Mouse (Mus musculus) activated CD4-positive, CD25-positive, alpha-beta regulatory T cell, adult 4 months (primary cell): Measurements from ENCODE around the gene Traf5. TPM values are rescaled to one million over a fixed set of nuclear protein-coding genes. Genes with fewer than 3 reads are reported as not detected.

Experiments used
- ATAC-seq: one replicate; pipeline ENCODE4 v1.8.0; 2017
- polyA plus RNA-seq, 2 experiments: library from polyadenylated mRNA; unstranded; fragments of 100-300 nt; shearing (Covaris generic); gene quantifications; one replicate each; pipeline ENCODE4 v1.2.1; 2017

Traf5 gene
- polyA plus RNA-seq, 2 experiments from 2014 or later, result 54.1 to 58.9 TPM

DNA sequence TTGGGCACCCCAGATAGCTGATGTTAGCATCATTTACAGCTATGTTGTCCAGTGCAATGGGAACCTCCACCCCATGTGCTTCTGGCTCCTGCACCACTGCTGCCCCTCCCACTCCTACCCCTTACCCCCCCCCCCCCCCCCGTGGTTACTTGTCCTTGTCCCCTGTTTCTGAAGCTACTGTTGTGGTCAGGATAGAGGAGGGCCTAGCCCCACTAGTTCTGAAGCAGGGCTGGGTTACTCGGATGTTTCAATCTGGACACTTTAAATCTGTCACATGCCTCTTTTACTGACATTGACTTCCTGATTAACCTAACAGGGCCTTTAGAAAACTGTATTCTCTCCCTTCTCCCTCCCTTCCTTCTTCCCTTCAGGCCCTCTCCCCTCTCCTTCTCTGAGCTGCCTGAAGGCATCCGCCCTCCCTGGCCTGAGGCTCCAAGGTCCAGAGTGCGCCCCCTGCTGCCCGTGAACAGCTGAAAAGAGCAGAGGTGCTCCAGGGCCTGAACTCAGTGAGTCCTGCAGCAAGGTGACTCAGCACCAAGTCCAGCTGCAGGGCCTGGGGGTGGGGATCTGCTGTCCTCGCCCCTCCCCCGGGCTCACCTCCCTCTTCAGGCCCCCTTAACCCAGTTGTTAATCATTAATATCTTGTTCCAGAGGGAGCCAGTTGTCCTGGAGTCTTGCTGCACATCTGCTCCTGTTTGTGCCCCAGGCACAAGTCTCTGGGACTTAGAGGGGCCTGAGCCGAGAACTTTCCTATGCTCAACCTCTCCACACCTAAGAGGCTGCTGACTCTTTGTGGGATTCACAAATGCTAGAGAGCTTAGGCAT, 128.2 kb downstream of the Traf5 start:
- ATAC-seq, result peak; percentile 55

- ATAC-seq, result no peak
Observed at GRCm38 (mm10) chr1:191963413-191963812, 128.9 kb downstream of the Traf5 start.

- no peak for ATAC-seq
Observed at GRCm38 (mm10) chr1:191960946-191961345, 131.4 kb downstream of the Traf5 start.

DNA sequence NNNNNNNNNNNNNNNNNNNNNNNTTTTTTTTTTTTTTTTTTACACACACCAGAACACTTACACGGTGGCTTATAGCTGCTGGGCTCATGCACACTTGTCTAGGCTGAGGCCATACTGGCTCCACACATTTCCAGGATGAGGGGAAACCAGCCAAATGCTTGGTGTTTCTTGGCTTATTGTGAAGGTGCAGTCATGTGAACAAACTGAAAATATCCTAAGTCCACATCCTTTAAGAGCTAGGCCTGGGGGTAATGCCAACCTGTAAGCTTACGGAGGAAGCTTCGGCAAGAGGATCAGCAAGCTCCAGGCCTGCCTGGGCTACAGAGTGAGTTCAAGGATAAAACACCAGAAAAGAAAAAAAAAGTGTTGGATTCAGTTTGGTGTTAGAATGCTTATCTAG, 135.0 kb downstream of the Traf5 start:
- ATAC-seq, result no peak

DNA sequence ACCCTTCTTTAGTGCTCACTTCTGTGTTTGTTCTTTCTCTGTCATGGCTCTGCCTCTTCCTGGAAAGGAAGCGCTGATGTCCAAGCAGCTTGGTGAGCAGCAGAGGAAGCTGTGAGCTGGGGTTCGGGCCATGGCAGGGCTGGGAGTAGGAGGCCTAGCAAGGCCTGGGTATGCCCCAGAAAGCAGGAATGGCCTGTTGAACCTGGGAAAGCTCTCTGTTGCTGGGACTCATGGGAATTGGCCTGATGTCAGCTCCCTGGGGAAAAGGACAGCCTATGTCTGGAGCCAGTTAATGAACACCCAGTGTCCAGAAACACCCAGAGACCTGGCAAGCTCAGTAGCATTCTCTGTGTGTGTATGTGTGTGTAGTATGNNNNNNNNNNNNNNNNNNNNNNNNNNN, 135.5 kb downstream of the Traf5 start:
- no peak for ATAC-seq

DNA sequence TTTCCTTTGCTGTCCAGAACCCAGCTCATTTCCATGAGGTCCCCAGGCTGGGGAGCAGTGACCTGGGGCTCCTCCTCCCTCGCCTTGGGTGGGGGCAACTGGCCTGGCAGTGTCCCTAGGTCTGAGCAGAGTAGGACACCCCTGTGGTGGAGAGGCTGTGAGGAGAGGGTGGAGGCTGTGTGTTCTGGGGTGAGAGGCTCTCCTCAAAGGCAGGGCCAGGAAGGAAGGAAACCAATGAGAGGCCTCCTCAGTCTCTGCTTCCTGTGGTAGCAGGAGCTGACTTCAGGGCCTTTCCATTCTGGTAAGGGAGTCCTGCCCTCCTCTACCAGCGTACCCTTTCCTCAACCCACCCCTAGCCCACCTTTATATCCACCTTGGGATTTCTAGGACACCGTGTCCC, 136.1 kb downstream of the Traf5 start:
- peak; percentile 92 for ATAC-seq

GRCm38 (mm10) chr1:191955101-191955500, 137.3 kb downstream of the Traf5 start:
- ATAC-seq, result peak; percentile 56

GRCm38 (mm10) chr1:191952733-191953335, 139.5 kb downstream of the Traf5 start:
- ATAC-seq, result no peak

GRCm38 (mm10) chr1:191950611-191951010, 141.7 kb downstream of the Traf5 start:
- ATAC-seq, result no peak

GRCm38 (mm10) chr1:191948600-191948999, 143.8 kb downstream of the Traf5 start:
- no peak for ATAC-seq

GRCm38 (mm10) chr1:191947796-191948195, 144.6 kb downstream of the Traf5 start:
- no peak for ATAC-seq

Other genes with a start within 250 kb of the Traf5 start
- gene Slc30a1, start 185.8 kb downstream of the Traf5 start, polyA plus RNA-seq, result 1 to 10 TPM; 1.2 to 1.4 TPM
- under 1 TPM; 0.37 to 0.63 TPM for gene Rd3, start 115.2 kb downstream of the Traf5 start, polyA plus RNA-seq
- 10 to 100 TPM; 16.0 to 17.8 TPM for gene Rcor3, start 45.5 kb upstream of the Traf5 start, polyA plus RNA-seq
- gene Kcnh1, start 98.2 kb upstream of the Traf5 start, polyA plus RNA-seq, result under 1 TPM in 1 of 2 experiments, not detected in 1; 0.19 TPM